Mouse (Mus musculus) v-Abl transformed pro-B cells (cell line): ENCODE measurements at regions not wholly inside any gene's neighbourhood (a gene's known extent, or its start where the extent isn't known, plus 50 kb on each side); places are given as distances from the start of the nearest gene placed in this dataset.

Experiments used
- in situ Hi-C, 2 experiments: fragments of 400-800 bp; cut with MboI; formaldehyde crosslinking; loops; one replicate each; pipeline ENCODE4 v1.15.1; 2025; ENCODE audit not compliant: unreplicated experiment in 2 of 2

DNA sequence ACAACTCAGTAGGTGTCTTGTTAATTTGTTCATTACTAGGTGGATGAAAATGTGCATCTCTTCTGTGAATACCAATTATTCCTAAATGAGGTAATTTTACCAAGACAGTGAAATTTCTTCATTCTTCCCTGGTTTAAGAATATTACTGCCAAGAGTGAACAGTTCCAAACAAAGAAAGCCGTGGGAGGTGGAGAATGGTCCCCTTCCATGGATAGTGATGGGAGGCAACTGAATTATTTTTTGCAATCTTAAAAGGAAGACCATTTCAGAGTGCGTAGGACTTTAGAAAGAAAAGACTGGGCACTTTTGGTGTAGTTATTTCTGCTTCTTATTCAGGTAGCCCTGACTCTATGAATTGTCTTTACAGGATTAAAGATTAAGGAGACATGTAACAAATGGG lies 2494.3 kb upstream of the Gm7489 start:
- in situ Hi-C loops = no loop called here

DNA sequence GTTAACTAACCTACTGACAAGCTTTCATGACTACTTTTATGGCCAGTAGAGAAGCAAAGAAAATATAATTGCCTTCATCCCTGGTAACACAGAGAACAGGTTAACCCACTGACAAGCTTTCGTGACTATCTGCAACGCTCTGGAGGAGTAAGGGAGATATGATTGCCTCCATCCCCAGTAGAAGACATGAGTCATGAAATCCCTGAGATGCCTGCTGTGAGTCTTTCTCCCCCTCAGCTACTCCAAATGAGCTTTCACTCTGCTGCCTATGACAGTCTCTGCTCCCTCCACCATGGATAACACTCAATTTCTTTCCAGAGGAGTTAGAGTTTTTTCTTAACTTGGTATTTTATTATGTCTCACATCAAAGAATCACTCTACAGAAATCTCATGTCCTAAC lies 2493.4 kb upstream of the Gm7489 start:
- in situ Hi-C loops = no loop called here

DNA sequence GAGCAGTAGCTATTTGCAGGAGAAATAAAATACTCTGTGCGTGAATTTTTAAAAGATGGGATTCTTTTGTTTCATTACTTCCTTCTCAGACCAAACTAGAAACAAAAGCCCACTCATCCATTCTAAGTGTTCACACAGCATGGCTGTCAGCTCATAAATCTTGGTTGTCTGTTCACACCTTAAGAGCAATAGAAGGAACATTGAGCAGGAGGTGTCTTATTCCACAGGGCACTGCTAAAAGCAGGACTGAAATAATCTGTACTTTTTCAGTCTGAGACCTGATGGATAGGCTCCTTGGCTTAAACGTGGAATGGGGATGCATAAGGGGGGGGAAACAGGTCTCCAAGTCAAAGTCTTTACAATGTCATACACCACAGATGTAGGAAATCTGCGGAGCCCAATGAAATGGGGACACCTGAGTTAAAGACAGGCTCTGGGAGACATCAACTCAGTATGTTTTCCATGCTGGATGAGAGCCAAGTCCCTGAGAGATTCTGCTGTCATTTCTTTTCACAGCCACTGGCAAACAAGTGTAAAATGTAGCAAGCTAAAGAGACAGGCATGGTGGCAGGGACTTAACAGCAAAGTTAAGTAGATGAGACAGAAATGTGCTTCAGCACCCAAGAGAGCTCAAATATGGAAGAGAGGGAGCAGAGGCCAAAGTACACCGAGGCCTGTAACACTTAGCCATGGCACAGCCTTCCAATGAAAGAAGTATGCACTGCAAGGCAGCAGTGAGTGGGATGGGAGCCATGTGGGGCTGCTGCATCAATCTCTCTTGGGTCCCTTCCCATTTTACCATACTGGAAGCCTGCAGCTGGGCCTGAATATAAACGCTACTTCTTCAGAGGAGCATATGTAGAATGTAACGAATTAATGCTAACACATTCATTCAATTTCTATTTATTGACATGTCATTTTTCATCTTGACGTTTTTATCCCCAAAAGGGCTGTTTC lies 2492.0 kb upstream of the Gm7489 start:
- in situ Hi-C loops = no loop called here

DNA sequence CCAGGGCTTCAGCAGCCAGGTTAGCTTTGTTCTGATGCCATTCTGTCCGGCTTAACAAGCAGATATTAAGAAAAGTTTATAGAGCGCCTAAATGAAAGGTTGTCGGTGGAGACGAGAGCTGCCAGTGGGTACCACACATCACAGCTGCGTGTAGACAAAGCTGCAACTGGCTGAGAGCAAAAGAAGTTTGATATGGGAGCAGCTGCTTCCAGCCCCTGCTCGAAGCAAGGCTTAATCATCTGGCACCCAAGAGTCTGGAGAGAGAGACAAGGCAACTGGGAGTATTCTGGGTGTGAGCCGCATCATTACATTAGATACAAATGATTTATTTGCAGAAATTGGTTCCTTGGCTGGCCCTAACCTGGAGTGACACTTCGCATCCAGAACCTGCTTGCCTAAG lies 2488.7 kb upstream of the Gm7489 start:
- in situ Hi-C loops = no loop called here

DNA sequence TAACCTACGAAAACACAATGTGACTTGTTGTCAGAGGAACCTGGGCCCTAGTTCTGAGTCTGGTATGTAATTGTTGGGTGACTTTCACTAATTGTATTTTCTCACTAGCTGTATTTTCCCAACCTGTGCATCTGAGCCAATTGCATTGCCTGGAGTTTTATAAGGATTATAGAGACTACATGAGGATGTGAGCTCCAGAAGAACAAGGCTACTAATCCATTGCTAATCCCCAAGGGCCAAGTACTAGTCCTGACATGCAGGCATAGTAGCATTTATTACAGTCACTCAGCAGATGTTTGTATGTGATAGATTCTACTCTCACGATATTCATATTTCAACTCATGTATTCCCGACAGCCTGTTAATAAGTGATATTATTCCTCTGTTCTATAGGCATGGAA lies 2481.1 kb upstream of the Gm7489 start:
- in situ Hi-C loops = no loop called here

DNA sequence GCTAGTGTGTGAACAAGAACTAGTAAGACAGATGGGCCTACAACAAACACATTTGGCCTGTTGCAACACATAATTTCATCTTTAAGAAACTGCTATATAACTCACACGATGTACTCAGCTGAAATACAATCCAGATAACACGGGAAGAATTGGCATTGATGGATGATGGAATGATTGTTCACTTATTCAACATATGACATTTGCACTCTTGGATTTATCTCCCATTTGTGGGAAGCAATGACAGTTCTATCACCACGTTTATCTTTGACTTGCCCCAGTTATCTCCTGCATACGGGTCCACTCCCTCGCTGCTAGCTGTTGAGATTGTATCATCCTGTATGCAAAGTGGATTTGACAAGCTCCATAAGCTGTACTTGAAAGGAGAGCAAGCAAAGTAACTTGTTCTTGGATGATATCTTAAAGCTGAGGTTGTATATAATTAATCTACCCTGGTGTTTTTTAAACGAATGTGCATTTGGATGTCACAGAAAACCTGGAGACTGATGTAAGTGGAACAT lies 2474.9 kb upstream of the Gm7489 start:
- in situ Hi-C loops = no loop called here

DNA sequence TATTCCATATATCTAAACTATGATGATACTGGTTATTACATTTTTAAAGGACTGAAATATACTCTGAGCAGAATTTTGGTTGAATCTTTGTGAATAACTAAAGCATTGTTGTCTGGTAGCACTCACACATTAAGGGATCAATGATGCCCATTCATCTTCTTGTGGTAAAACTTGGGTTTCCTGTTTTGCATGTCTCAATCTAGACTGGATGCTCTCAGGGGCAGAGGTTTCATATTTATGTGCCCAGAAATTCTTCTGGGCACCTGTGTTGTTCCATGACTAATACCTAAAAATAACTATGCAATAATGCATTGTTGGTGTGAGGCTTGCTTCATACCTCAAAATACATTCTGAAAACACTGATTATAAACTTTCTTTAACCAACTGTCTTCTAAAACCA lies 2472.7 kb upstream of the Gm7489 start:
- in situ Hi-C loops = no loop called here

DNA sequence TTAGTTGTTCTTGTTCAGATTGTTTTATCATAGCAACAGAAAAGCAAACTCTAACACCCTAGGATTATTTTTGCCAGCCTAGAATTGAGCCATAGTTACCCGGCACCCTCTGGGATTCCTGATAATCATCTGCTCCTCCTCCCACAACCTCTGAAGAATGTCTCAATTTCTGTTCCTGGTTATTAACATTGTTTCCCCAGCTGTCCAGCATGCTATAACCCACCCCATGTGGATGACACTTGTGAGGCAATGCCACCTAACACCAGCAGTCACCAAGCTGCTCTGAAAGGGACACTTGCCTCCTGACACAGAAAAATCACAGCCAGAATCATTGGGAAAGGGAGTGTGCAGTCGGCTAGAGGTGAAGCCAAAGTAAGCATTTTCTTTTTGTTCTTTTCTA lies 2442.1 kb upstream of the Gm7489 start:
- in situ Hi-C loops = no loop called here

DNA sequence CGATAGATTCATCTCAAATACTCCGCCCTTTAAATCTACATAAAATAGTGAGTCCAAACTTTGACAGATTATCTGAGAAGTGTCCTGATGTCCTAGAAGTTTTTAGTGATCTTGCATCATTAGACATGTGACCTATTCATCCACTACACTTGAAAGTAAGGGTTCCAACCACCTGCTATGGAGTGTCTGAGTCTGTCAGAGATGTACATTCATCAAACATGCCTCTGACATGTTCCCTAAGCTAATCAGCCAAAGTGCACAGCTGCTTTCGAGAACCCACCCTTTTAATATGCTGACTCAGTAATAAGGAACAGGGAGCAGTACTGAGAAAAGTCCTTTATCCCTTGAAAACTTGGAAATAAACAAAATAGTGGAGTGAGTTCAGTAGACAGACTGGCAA lies 2414.8 kb upstream of the Gm7489 start:
- in situ Hi-C loops = no loop called here

DNA sequence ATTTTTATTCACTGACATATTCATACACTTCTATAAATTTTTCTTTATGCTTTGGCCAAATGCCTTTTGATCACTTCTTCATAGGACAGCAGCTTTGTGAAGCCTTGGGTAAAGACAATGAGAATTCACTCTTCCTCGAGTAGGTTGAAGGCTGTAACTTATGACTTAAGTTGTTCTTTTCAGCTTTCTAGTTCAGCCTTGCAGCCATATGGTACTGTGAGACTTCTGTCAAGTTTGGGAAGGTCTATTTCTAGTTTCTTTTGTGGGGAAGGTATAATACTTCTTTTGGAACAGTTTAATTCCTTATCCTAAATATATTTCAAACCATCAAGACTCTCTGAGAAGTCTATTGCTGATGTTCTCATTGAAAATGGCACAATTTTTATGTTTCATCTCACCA lies 2413.6 kb upstream of the Gm7489 start:
- in situ Hi-C loops = no loop called here

DNA sequence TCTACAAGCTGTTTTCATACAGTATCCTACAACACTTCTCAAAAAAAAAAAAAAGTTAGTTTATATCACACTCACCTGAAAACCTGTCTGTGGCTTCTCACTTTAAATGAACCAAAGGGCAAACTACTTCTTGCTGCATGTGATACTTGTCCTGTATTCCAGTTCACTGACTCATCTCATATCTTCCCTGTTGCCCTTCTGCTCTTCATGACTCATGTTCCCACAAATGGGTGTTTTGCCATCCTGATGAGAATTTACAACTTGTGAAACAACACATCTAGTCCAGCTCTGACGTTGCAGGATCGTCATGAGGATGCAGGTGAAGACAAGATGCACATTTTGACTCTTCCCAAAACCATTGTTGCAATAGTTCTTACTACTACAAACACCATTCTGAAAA lies 2412.7 kb upstream of the Gm7489 start:
- in situ Hi-C loops = no loop called here

DNA sequence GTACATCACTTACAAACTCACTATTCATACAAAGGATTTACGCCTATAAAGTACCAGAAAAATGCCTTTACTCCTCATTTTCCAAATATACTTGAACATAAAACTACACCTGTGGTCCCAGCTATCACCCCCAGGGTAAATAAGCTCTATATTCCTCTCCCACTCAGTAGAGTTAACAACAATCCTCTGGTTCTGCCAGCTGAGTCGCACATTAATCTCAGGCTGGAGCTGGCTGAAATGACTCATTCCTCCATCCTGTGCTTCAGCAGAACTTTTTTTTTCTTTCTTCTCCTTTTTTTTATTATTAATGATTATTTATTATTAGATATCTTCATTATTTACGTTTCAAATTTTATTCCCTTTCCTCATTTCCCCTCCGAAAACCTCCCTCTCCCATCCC lies 2402.8 kb upstream of the Gm7489 start:
- in situ Hi-C loops = no loop called here

DNA sequence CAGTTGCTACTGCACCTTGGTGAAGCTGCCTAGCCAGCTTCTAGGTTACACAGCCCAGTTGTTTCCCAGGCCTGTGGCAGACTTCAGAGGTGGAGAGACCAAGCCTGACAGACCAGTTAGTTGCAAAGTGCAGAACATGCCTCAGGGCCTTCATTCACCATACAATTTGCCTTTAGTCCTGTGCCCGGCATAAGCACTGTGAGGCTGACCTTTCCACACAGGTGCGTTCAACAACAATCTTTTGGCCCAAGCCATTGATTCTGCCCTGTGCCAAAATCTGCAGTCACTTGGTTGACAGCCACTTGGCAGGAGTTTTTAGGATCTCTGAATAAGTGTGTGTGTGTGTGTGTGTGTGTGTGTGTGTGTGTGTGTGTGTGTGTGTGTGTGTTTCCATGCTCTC lies 2400.5 kb upstream of the Gm7489 start:
- in situ Hi-C loops = no loop called here

DNA sequence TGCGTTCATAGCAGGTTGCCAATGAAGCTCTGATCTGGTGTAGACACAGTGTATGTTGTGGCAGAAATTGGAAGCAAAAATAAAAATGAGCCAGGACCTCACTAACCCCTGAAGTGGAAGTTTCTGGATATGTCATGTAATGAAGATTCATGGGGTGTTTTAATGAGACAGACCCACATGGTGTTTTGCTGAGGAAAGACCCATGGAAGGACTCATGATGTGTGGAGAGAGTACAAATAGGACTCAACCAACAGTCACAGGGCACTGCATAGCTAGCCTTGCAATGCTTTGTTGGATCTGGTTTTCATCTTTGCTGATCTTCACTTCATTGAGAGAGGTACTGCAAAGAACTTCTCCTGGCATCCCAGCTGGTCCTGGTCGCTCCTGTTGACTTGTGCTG lies 2399.2 kb upstream of the Gm7489 start:
- in situ Hi-C loops = no loop called here

DNA sequence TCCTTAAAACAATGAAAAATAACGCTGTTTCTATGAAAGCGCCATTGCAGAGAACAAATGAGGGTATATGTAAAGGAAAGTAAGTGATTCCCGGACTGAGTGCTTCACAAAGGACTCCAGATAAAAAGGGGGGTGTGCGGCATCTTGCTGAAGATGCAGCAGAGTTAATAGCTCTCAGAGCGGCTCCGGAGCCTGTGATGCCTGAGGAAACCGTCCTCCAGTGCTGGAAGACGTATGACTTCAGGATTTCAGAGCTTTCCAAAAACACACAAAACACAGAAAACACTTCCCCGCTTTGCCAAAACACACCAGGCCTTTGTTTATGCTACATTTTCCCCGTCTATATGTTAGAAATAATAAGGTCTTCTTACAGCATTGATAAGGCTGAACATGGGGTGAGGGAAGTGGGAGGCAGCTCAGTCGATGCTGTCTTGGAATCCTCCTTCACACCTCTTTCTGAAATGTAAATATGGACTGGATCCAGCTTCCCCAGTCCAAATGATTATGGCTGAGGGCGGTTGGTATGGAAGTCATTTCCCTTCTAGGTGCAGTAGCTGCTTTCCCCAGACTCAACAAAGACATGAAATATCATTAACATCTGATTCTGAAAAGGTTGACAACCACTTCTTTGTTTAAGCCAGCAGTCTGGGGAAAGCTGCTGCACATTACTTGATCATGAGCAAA lies 2382.5 kb upstream of the Gm7489 start:
- in situ Hi-C loops = no loop called here

DNA sequence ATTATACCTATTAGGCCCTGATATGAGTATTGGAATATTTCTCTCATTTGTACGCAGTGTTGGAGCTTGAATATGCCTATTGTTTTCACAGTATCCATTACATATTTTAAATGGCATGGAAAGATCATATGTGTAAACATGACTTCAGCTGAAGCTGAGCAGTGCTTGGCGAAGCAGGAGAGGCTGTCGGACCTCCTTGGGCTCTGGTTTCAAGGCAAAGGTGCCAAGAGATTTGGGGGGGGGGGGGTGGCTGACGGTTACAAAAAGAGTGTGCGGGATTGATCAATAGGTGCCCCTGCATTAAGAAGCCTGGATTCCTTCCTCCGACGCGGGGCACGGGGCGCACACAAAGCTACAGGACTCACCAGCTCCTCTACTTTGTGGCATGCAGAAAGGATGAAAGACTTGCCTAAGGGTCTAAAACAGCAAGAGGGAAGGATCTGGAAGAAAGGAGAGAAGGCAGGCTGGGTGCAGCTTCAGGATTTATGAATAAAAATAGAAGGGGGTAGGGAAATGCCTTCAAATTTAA lies 2381.9 kb upstream of the Gm7489 start:
- in situ Hi-C loops = no loop called here

DNA sequence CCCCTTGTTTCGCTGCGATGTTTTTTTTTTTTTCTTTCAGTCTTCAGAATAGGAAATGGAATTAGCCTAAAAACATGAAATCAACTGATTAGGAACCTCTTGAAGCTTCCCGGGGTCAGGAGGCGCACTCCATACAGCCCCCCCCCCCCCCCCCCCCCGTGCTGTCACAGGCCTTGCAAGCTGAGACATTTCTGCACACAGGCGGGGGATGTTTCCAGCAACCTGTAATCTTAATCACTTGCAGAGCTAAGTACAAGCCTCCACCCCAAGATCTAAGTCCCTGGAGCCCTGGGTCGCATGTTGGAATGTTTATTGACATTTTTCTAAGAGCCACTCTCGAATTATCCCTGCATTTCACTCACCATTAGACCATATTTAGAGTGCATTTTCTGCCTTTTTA lies 2381.4 kb upstream of the Gm7489 start:
- in situ Hi-C loops = no loop called here

DNA sequence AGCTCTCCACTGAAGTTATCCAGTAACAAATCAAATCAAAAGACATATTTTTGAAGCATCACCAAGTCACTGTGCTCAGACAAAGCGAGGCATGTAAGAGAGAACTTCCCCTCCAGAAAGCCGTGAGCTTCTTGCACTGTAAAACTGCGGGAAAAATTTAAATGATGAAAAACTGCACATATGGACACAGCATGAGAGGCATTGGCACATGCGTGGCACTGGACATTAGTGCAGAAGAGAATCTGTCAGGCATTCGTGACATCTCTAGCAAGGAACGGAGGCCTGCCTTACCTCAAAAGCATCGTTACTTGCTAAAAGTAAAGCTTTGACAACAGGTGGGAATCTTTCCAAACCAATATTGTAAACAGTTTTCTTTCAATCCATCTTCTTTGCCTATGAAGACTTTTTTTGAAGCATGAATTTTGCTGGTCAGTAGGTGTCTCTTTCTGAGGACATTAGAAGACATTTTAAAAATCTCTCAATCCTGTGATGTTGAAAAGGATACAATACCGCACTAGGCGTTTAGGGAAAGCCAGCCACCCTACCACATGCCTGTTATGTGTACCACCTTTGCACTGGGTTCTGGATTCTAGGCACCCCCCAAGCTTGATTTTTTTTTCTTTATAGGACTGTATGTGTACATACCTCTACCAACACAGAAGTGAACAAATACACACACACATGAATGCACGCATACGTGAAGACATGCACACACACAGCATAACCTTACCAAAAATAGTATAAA lies 2380.5 kb upstream of the Gm7489 start:
- in situ Hi-C loops = no loop called here

DNA sequence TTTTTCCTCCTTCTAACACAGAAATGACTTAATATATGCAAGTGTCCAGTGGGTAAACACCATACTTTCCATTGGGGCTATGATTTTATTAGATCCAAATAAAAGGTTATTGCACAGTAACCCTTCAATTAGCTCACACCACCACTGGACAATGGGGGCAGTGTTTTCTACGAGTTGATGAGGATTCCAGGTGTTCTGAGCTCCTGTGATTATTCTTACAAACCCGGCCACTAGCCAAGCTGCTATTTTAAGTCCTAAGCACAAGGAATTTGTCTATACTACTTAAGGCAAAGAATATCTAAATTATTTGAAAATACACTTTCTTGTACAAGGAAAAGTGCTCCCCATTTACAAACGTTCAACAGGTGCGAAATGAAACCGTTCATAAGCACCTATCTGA lies 2379.9 kb upstream of the Gm7489 start:
- in situ Hi-C loops = no loop called here

DNA sequence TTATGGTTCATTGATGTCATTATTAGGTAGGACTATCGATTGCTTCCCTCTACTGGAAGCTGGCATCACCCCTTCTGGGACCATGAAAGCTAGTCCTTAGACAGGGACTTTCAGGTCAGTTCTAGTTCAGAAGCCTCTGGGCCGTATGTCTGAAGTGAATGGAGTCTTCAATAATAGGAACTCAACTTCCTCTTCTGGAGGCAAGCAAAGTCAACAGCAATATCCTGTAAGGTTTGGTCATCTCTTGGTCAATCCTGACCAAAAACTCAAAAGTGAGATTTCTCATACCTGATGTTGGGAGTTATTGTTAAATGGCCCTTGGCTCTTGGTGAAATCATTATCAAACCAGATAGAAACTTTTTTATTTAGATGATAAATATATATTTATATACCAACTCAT lies 2377.6 kb upstream of the Gm7489 start:
- in situ Hi-C loops = no loop called here

DNA sequence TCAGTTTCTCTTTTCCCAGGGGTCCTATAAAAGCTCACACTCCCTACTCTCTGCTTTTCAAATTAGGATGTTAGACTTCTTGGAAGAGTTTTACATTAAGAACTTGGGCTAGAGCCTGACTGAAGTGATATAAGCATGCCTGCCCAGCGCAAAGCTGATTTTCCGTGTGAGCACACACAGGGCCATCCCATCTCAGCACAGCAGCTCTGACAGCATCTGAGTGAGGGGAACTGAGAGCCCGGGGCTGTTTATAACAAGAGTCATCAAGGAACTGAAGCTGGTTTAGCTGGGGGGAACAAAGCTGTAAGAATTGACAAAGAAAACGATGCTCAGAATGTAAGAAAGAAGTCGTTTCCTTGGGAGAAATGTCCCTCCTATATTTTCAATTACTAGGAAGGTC lies 2373.4 kb upstream of the Gm7489 start:
- in situ Hi-C loops = no loop called here
